Mouse (Mus musculus): ENCODE data around the gene Cacng4. TPM values are rescaled to one million over a fixed set of nuclear protein-coding genes. Genes with fewer than 3 reads are reported as not detected.

The Cacng4 gene
- polyA plus RNA-seq, 1 experiment: 0.14 TPM

DNA sequence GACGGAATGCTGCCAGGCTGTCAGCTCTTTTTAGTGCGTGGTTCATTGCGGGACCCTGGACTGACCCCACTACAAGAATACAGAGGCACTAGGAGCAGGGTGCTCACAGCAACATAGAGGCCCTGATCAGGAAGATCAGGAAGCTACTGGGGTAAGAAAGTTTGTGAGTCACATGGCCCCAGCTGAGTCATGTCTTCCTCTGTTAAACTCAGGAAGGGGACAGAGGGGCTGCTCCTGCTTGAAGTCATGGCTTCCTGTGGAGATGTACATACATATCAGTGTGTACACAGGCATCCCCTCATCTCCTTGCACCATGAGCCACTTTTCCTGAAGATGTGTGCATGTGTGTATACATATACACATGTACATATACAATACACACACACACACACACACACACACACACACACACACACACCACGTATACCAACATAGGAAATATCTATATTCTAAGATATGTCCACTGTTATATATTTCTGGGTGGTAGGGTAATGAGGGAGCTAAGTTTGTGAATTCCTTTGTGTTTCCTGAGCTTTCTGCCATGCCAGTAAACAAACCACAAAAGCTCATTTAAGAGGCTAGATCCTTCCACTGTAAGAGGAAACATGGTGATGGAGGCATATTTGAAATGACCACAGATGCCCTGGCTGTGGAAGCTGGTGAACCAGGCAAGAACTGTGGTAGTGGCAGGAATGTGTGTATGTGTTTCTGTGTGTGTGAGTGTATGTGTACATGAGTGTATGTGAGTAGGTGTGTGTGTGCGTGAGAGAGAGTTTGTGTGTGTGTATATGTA is 45.9 kb downstream of the Cacng4 start:
- Histone ChIP-seq H3K79me2 (ENCODE audit: control insufficient read depth, insufficient read depth) (no peaks in the 10 kb centered on the region), H3K36me3 (ENCODE audit: control insufficient read depth, insufficient read depth) (no peaks in the 10 kb centered on the region), H3K4me2 (ENCODE audit: low read depth) (no peak overlapping the region), H3K27me3 (ENCODE audit: control insufficient read depth, insufficient read depth, insufficient read length) (no peaks in the 10 kb centered on the region), H3ac (ENCODE audit: control insufficient read depth, insufficient read length) (no peak overlapping the region), H3K4me3 (no peak overlapping the region)
- TF ChIP-seq SRF (IDR thresholded peaks at IDR 0.05; ENCODE audit: control insufficient read depth, insufficient read length, low read depth): no peak
- TF ChIP-seq USF1 (IDR thresholded peaks at IDR 0.05; ENCODE audit: low read depth): peak; percentile 78

DNA sequence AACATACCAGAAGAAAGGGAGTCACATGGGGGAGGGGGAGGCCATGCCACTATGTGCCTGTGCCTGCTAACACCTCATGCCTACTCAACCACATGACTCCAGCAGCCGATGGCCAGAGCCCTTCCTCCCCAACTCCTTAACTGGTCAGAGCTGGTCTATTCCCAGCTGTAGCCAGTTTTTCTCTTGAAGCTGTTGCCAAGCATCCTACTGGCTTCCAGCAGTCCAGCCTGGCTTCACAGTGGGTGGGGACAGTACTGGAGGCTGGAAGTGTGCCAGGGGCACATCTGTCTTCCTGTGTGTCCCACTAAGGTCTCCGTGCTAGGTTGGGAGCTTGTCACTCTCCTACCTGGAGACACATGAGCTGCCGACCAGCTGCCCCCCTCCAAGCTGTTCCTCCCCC is 51.3 kb downstream of the Cacng4 start:
- TF ChIP-seq REST (IDR thresholded peaks at IDR 0.05; ENCODE audit: insufficient read depth, insufficient read length): no peak
- TF ChIP-seq MYOD1 (IDR thresholded peaks at IDR 0.05; ENCODE audit: control insufficient read depth in 1 of 3, insufficient read length in 2 of 3, low read depth in 2 of 3): no peak
- TF ChIP-seq USF1 (IDR thresholded peaks at IDR 0.05; ENCODE audit: low read depth): no peak
- TF ChIP-seq CEBPB (IDR thresholded peaks at IDR 0.05; ENCODE audit: insufficient read depth, poor library complexity, severe bottlenecking): no peak
- TF ChIP-seq TCF3 (IDR thresholded peaks at IDR 0.05; ENCODE audit: insufficient read length, low read depth): no peak
- no peak for TF ChIP-seq POLR2A (IDR thresholded peaks at IDR 0.05; ENCODE audit: insufficient read length, low read depth)
- TF ChIP-seq TCF12 (IDR thresholded peaks at IDR 0.05; ENCODE audit: insufficient read depth, poor library complexity, severe bottlenecking): no peak
- TF ChIP-seq MAX (IDR thresholded peaks at IDR 0.05; ENCODE audit: low read depth): no peak
- no peak for TF ChIP-seq POLR2AphosphoS2 (IDR thresholded peaks at IDR 0.05; ENCODE audit: insufficient read length, low read depth)
- TF ChIP-seq E2F4 (IDR thresholded peaks at IDR 0.05; ENCODE audit: insufficient read depth): no peak
- TF ChIP-seq MYOG (IDR thresholded peaks at IDR 0.05; ENCODE audit: control insufficient read depth in 1 of 3, insufficient read depth in 1 of 3, insufficient read length in 2 of 3, low read depth in 2 of 3): no peak
- TF ChIP-seq SRF (IDR thresholded peaks at IDR 0.05; ENCODE audit: control insufficient read depth, insufficient read length, low read depth): no peak
- Histone ChIP-seq H3K79me2 (ENCODE audit: control insufficient read depth, insufficient read depth) (no peaks in the 10 kb centered on the region), H3K4me3 (no peak overlapping the region), H3K27me3 (ENCODE audit: control insufficient read depth, insufficient read depth, insufficient read length) (no peaks in the 10 kb centered on the region), H3K36me3 (ENCODE audit: control insufficient read depth, insufficient read depth) (no peaks in the 10 kb centered on the region), H3K4me2 (ENCODE audit: low read depth) (no peak overlapping the region), H3ac (ENCODE audit: control insufficient read depth, insufficient read length) (no peak overlapping the region)

DNA sequence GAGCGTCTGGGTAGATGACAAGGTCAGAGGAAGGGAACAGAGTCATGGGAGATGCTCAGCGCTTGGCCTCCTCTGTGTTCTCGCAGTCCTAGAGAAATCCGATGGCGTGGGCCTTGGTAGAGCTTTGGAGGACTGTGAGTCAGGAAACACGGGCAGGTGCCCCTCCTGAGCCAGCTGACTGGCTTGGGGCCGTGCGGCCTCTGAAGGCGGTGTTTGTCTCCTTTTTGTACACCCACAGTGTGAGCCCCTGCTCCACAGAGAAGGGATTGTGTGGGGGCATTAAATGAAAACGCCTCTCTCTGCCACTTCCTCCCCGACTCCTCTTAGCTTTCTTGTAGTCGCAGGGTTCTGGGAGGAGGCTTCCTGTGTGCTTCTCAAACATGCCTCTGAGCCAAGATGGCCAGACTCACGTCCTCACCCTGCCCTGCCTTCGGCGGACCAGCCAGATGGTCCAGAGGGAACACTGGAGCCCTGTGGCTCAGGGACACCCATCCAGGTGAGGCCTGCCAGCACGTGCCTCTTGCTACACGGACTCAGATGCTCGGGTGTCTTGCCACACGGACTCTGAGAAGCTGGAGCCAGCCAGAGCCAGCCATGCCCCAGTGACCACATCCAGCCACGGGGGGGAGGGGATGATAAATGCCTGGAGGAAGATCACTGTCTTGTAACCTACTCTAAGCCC is 55.8 kb downstream of the Cacng4 start:
- Histone ChIP-seq H3K4me3 (no peak overlapping the region), H3K36me3 (ENCODE audit: control insufficient read depth, insufficient read depth) (no peaks in the 10 kb centered on the region), H3K4me2 (ENCODE audit: low read depth) (no peak overlapping the region), H3K27me3 (ENCODE audit: control insufficient read depth, insufficient read depth, insufficient read length) (no peaks in the 10 kb centered on the region), H3ac (ENCODE audit: control insufficient read depth, insufficient read length) (no peak overlapping the region), H3K79me2 (ENCODE audit: control insufficient read depth, insufficient read depth) (no peaks in the 10 kb centered on the region)
- TF ChIP-seq MAX (IDR thresholded peaks at IDR 0.05; ENCODE audit: low read depth) (no peak), MYOG (IDR thresholded peaks at IDR 0.05; ENCODE audit: control insufficient read depth in 1 of 3, insufficient read depth in 1 of 3, insufficient read length in 2 of 3, low read depth in 2 of 3) (no peak), MYOD1 (IDR thresholded peaks at IDR 0.05; ENCODE audit: control insufficient read depth in 1 of 3, insufficient read length in 2 of 3, low read depth in 2 of 3) (no peak), REST (IDR thresholded peaks at IDR 0.05; ENCODE audit: insufficient read depth, insufficient read length) (no peak), POLR2A (IDR thresholded peaks at IDR 0.05; ENCODE audit: insufficient read length, low read depth) (no peak), POLR2AphosphoS2 (IDR thresholded peaks at IDR 0.05; ENCODE audit: insufficient read length, low read depth) (no peak), E2F4 (IDR thresholded peaks at IDR 0.05; ENCODE audit: insufficient read depth) (no peak), SRF (IDR thresholded peaks at IDR 0.05; ENCODE audit: control insufficient read depth, insufficient read length, low read depth) (no peak), USF1 (IDR thresholded peaks at IDR 0.05; ENCODE audit: low read depth) (no peak), CEBPB (IDR thresholded peaks at IDR 0.05; ENCODE audit: insufficient read depth, poor library complexity, severe bottlenecking) (no peak), TCF12 (IDR thresholded peaks at IDR 0.05; ENCODE audit: insufficient read depth, poor library complexity, severe bottlenecking) (no peak), TCF3 (IDR thresholded peaks at IDR 0.05; ENCODE audit: insufficient read length, low read depth) (no peak)

DNA sequence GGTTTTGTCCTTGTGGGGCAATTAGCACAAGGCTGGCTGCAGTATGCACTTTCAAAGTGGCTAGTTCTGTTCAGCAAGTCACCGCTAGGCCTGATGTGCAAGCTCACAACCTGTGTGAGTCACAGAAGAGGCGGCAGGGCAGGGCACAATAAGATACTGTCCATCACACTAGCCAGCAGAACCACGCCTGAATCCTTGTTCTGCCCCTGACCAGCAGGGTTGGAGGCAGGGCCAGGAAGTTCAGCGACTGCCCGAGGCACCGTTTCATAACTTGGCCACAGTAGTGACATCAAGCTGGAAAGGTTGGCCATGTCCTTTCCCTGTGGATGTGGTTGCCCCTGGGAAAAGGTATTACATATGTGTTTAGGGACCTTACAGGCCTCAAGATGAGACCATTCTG is 56.5 kb downstream of the Cacng4 start:
- Histone ChIP-seq H3K4me2 (ENCODE audit: low read depth) (no peak overlapping the region), H3ac (ENCODE audit: control insufficient read depth, insufficient read length) (no peak overlapping the region), H3K27me3 (ENCODE audit: control insufficient read depth, insufficient read depth, insufficient read length) (no peaks in the 10 kb centered on the region), H3K36me3 (ENCODE audit: control insufficient read depth, insufficient read depth) (no peaks in the 10 kb centered on the region), H3K4me3 (no peak overlapping the region), H3K79me2 (ENCODE audit: control insufficient read depth, insufficient read depth) (no peaks in the 10 kb centered on the region)
- TF ChIP-seq TCF3 (IDR thresholded peaks at IDR 0.05; ENCODE audit: insufficient read length, low read depth): no peak

DNA sequence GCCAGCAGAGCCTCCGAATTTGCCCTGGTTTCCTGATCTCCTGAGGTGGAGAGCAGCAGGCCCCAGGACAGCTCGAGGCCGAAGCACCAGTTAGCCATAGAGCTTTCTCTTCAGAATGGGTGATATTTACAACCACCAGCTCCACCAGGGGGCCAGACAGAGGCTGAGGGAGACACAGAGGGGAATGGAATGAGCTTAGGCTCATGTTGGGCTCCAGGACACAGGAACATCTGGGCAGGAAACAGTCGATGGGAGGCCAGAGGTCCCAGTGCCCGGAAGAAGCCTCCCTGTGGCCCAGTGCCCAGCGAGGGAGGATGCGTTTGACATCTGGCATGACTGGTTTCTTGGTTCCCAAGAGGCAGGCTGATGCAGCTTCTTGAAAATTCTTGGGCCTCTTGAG is 60.2 kb downstream of the Cacng4 start:
- H3ac ChIP-seq (ENCODE audit: control insufficient read depth, insufficient read length): no peak overlapping the region
- H3K4me2 ChIP-seq (ENCODE audit: low read depth): no peak overlapping the region
- no peak overlapping the region for H3K4me3 ChIP-seq
- H3K27me3 ChIP-seq (ENCODE audit: control insufficient read depth, insufficient read depth, insufficient read length): no peaks in the 10 kb centered on the region
- no peaks in the 10 kb centered on the region for H3K36me3 ChIP-seq (ENCODE audit: control insufficient read depth, insufficient read depth)
- TF ChIP-seq MYOD1 (IDR thresholded peaks at IDR 0.05; ENCODE audit: control insufficient read depth in 1 of 3, insufficient read length in 2 of 3, low read depth in 2 of 3): no peak
- TF ChIP-seq POLR2A (IDR thresholded peaks at IDR 0.05; ENCODE audit: insufficient read length, low read depth): no peak
- no peaks in the 10 kb centered on the region for H3K79me2 ChIP-seq (ENCODE audit: control insufficient read depth, insufficient read depth)

Data from myocyte (in vitro differentiated cells).